Mouse (Mus musculus) liver, embryonic 14.5 days (tissue): ENCODE measurements around the gene Zfp574.
"Not testable (repeated sequence)": the region's sequence is repeated elsewhere in the genome, so short reads cannot be mapped to it uniquely, and the experiment has no call there.

ENCODE experiments used
- CTCF ChIP-seq: IDR thresholded peaks from 2 replicates; pipeline ENCODE4 v1.5.1; 2016; ENCODE audit warnings: antibody characterized with exemption, low read depth, control low read depth
- EP300 ChIP-seq: IDR thresholded peaks from 2 replicates; pipeline ENCODE4 v1.6.1; 2016; ENCODE audit warnings: antibody characterized with exemption, low read depth

- TF ChIP-seq CTCF, EP300: not testable (repeated sequence)
Measured at GRCm38 (mm10) chr7:25044599-25044998, 27.8 kb upstream of the Zfp574 start.
